Mouse (Mus musculus) heart, adult 2 months (tissue): ENCODE measurements around the gene Lce1e. TPM values are rescaled to one million over a fixed set of nuclear protein-coding genes. Genes with fewer than 3 reads are reported as not detected.

ENCODE experiments used
- DNase-seq, 2 experiments: peaks; one replicate each; pipeline ENCODE4 v3.0.0; 2021
- H3K27ac ChIP-seq: fragments of 200-600 bp; 2 replicates; pipeline ENCODE4 v1.8.1; 2022
- H3K27me3 ChIP-seq: fragments of 200-500 bp; 2 replicates; pipeline ENCODE4 v1.6.1; 2012; ENCODE audit warnings: mild to moderate bottlenecking, low read length, inconsistent platforms, mixed read lengths; ENCODE audit not compliant: control insufficient read depth, insufficient read depth
- H3K36me3 ChIP-seq: fragments of 200-500 bp; 2 replicates; pipeline ENCODE4 v1.6.1; 2012; ENCODE audit warnings: low read length, inconsistent platforms; ENCODE audit not compliant: control insufficient read depth, insufficient read depth
- H3K4me1 ChIP-seq: fragments of 200-500 bp; 2 replicates; pipeline ENCODE4 v1.6.1; 2011; ENCODE audit warnings: low read length; ENCODE audit not compliant: control insufficient read depth, insufficient read depth
- H3K4me3 ChIP-seq: fragments of 200-600 bp; 2 replicates; pipeline ENCODE4 v1.8.1; 2022
- H3K79me2 ChIP-seq: fragments of 200-500 bp; replicated peaks from 2 replicates; pipeline ENCODE4 v1.6.1; 2012; ENCODE audit warnings: mild to moderate bottlenecking, inconsistent platforms, low read length, moderate library complexity, mixed read lengths; ENCODE audit not compliant: control insufficient read depth, insufficient read depth
- H3K9ac ChIP-seq: fragments of 200-500 bp; 2 replicates; pipeline ENCODE4 v1.6.1; 2012; ENCODE audit warnings: low read depth, mild to moderate bottlenecking, control low read depth, inconsistent platforms, low read length, mixed read lengths
- CTCF ChIP-seq: fragments of 200-600 bp; IDR thresholded peaks from 2 replicates; pipeline ENCODE4 v1.8.1; 2022; ENCODE audit warnings: antibody characterized with exemption, mild to moderate bottlenecking, moderate library complexity
- EP300 ChIP-seq: fragments of 200-500 bp; IDR thresholded peaks from 2 replicates; pipeline ENCODE4 v1.6.1; 2011; ENCODE audit warnings: low read depth, low read length, control low read depth; ENCODE audit not compliant: insufficient read depth
- POLR2A ChIP-seq: fragments of 200-500 bp; IDR thresholded peaks from 2 replicates; pipeline ENCODE4 v1.6.1; 2011; ENCODE audit warnings: mild to moderate bottlenecking, low read depth, low read length, control low read depth; ENCODE audit not compliant: insufficient read depth
- WGBS: fragments of 180-500 bp; shearing (Covaris S2); methylation state at CpG from one replicate; pipeline ENCODE4 v1.1.7; 2018; 5-methylcytosine and 5-hydroxymethylcytosine counted together
- intact Hi-C: fragments of 180-260 bp; cut with DNase I; formaldehyde crosslinking; loops from one replicate; pipeline ENCODE4 v1.15.1; 2025
- long read RNA-seq: library from polyadenylated mRNA; stranded (forward); transcript quantifications from one replicate; pipeline ENCODE4 v2.0.0, GENCODE M21; 2021
- polyA plus RNA-seq: library from polyadenylated mRNA; depleted of rRNA; stranded (reverse); fragments of >200 nt; gene quantifications from 2 replicates; pipeline ENCODE4 v1.2.3, GENCODE M21; 2012; rRNA removed
- total RNA-seq, 2 experiments: library from RNA; stranded (reverse); gene quantifications; 2 replicates each; pipeline ENCODE4 v1.2.3; 2021

Gene Lce1e
- total RNA-seq (not detected), polyA plus RNA-seq (not detected in 2 replicates)
- long read RNA-seq, result 0 reads

GRCm38 (mm10) chr3:92708974-92709373, at the start of gene Lce1e:
Gene Lce1e, minus strand, starts transcription at chr3:92709074.
- intact Hi-C loops, result no loop called here
- no peak for DNase-seq
- no peak within 1 kb of the TSS for H3K9ac ChIP-seq
- no peaks in the 10 kb centered on the region for H3K79me2 ChIP-seq
- no peaks in the 10 kb centered on the region for H3K36me3 ChIP-seq
- no peak within 1 kb of the TSS for H3K4me3 ChIP-seq
- no peak within 1 kb of the TSS for H3K27ac ChIP-seq
- TF ChIP-seq POLR2A (no peak), CTCF (no peak), EP300 (no peak)
- no peaks in the 10 kb centered on the region for H3K4me1 ChIP-seq
- 76% methylated on average over 2 of the region's 2 CpGs for WGBS
- no peaks in the 10 kb centered on the region for H3K27me3 ChIP-seq

GRCm38 (mm10) chr3:92753197-92753596, 44.3 kb upstream of the Lce1e start:
- intact Hi-C loops, result no loop called here

GRCm38 (mm10) chr3:92752238-92752637, 43.4 kb upstream of the Lce1e start, which contains the start of gene Lce1g:
Gene Lce1g, minus strand, starts transcription at chr3:92752338.
- H3K79me2 ChIP-seq, result no peaks in the 10 kb centered on the region
- TF ChIP-seq POLR2A (no peak), CTCF (no peak), EP300 (no peak)
- no peak within 1 kb of the TSS for H3K9ac ChIP-seq
- H3K27ac ChIP-seq, result no peak within 1 kb of the TSS
- WGBS, result 85% methylated on average over 1 of the region's 1 CpGs
- intact Hi-C loops, result no loop called here
- H3K4me1 ChIP-seq, result no peaks in the 10 kb centered on the region
- no peak within 1 kb of the TSS for H3K4me3 ChIP-seq
- DNase-seq, result no peak
- H3K27me3 ChIP-seq, result no peaks in the 10 kb centered on the region
- H3K36me3 ChIP-seq, result no peaks in the 10 kb centered on the region

More at GRCm38 (mm10) chr3:92753197-92753596, 44.3 kb upstream of the Lce1e start:
- WGBS, result 35% methylated on average over 3 of the region's 3 CpGs
- Histone ChIP-seq H3K4me3 (no peak overlapping the region), H3K36me3 (no peaks in the 10 kb centered on the region), H3K27ac (no peak overlapping the region), H3K27me3 (no peaks in the 10 kb centered on the region), H3K9ac (no peak overlapping the region), H3K79me2 (no peaks in the 10 kb centered on the region), H3K4me1 (no peaks in the 10 kb centered on the region)
- no peak for TF ChIP-seq EP300
- no peak for TF ChIP-seq CTCF
- no peak for TF ChIP-seq POLR2A
- DNase-seq, result no peak

- no peak within 1 kb of the TSS for H3K9ac ChIP-seq
- TF ChIP-seq EP300, result no peak
- no peak for TF ChIP-seq CTCF
- no peak for DNase-seq
- H3K4me3 ChIP-seq, result no peak within 1 kb of the TSS
- H3K27ac ChIP-seq, result no peak within 1 kb of the TSS
- no peaks in the 10 kb centered on the region for H3K27me3 ChIP-seq
- intact Hi-C loops, result no loop called here
- H3K36me3 ChIP-seq, result no peaks in the 10 kb centered on the region
- H3K79me2 ChIP-seq, result no peaks in the 10 kb centered on the region
- 60% methylated on average over 1 of the region's 1 CpGs for WGBS
- no peaks in the 10 kb centered on the region for H3K4me1 ChIP-seq
These were observed 30.1 kb upstream of the Lce1e start, which contains the start of gene Gm38119 for GRCm38 (mm10) chr3:92738996-92739395. Gene Gm38119, minus strand, starts transcription at chr3:92739096.

- Histone ChIP-seq H3K4me3 (no peak overlapping the region), H3K36me3 (no peaks in the 10 kb centered on the region), H3K27ac (no peak overlapping the region), H3K4me1 (no peaks in the 10 kb centered on the region), H3K79me2 (no peaks in the 10 kb centered on the region), H3K9ac (no peak overlapping the region), H3K27me3 (no peaks in the 10 kb centered on the region)
- no peak for DNase-seq
- 84% methylated on average over 5 of the region's 5 CpGs for WGBS
- TF ChIP-seq POLR2A (no peak), CTCF (no peak), EP300 (no peak)
- intact Hi-C loops, result no loop called here
These were observed 13.8 kb upstream of the Lce1e start for GRCm38 (mm10) chr3:92722631-92723030.

- intact Hi-C loops, result no loop called here
- Histone ChIP-seq H3K9ac (no peak within 1 kb of the TSS), H3K27ac (no peak within 1 kb of the TSS), H3K27me3 (no peaks in the 10 kb centered on the region), H3K4me1 (no peaks in the 10 kb centered on the region), H3K79me2 (no peaks in the 10 kb centered on the region), H3K36me3 (no peaks in the 10 kb centered on the region), H3K4me3 (no peak within 1 kb of the TSS)
- no peak for DNase-seq
- WGBS, result 58% methylated on average over 3 of the region's 3 CpGs
- TF ChIP-seq EP300 (no peak), POLR2A (no peak), CTCF (no peak)
These were observed 11.4 kb upstream of the Lce1e start, which contains the start of gene Lce1f for GRCm38 (mm10) chr3:92720250-92720649. Gene Lce1f, minus strand, starts transcription at chr3:92720350.
